Mouse (Mus musculus) stomach, postnatal 0 days (tissue): Measurements from ENCODE around the gene Dedd2. TPM values are rescaled to one million over a fixed set of nuclear protein-coding genes. Genes with fewer than 3 reads are reported as not detected.

Experiments
- ATAC-seq: fragments of 200-750 bp; cut with Nextera tagmentation; 2 replicates; pipeline ENCODE4 v1.8.0; 2017; ENCODE audit not compliant: low FRiP score, low TSS enrichment
- DNase-seq: peaks from one replicate; pipeline ENCODE4 v3.0.0-alpha.2; 2016; ENCODE audit warnings: low spot score
- H3K27ac ChIP-seq: fragments of 300-500 bp; sonication (generic); replicated peaks from 2 replicates; pipeline ENCODE4 v1.5.1; 2014; ENCODE audit warnings: mild to moderate bottlenecking, control low read depth
- H3K27me3 ChIP-seq: fragments of 300-500 bp; sonication (generic); 2 replicates; pipeline ENCODE4 v1.6.1; 2014; ENCODE audit warnings: low read length; ENCODE audit not compliant: control insufficient read depth, insufficient read depth
- H3K36me3 ChIP-seq: fragments of 300-500 bp; sonication (generic); 2 replicates; pipeline ENCODE4 v1.6.1; 2014; ENCODE audit warnings: low read length, mixed read lengths; ENCODE audit not compliant: control insufficient read depth, insufficient read depth
- H3K4me1 ChIP-seq: fragments of 300-500 bp; sonication (generic); replicated peaks from 2 replicates; pipeline ENCODE4 v1.6.1; 2014; ENCODE audit warnings: antibody characterized with exemption; ENCODE audit not compliant: control insufficient read depth, insufficient read depth
- H3K4me2 ChIP-seq: fragments of 300-500 bp; sonication (generic); replicated peaks from 2 replicates; pipeline ENCODE4 v1.6.1; 2014; ENCODE audit warnings: low read depth, mild to moderate bottlenecking, control low read depth, moderate library complexity
- H3K4me3 ChIP-seq: fragments of 300-500 bp; sonication (generic); 2 replicates; pipeline ENCODE4 v1.5.1; 2014; ENCODE audit warnings: low read depth, low read length, control low read depth
- H3K9ac ChIP-seq: fragments of 300-500 bp; sonication (generic); 2 replicates; pipeline ENCODE4 v1.6.1; 2014; ENCODE audit warnings: mild to moderate bottlenecking, low read length, control low read depth, mixed read lengths
- H3K9me3 ChIP-seq: fragments of 300-500 bp; sonication (generic); 2 replicates; pipeline ENCODE4 v1.6.1; 2016; ENCODE audit warnings: low read length; ENCODE audit not compliant: control insufficient read depth
- CTCF ChIP-seq: IDR thresholded peaks from 2 replicates; pipeline ENCODE4 v1.5.1; 2016; ENCODE audit warnings: antibody characterized with exemption, low read depth, mild to moderate bottlenecking, moderate library complexity
- EP300 ChIP-seq: optimal IDR thresholded peaks from 2 replicates; pipeline ENCODE3; 2016; ENCODE audit warnings: antibody characterized with exemption
- WGBS: fragments of 180-500 bp; shearing (Covaris S2); extraction: QIAGEN DNeasy Blood & Tissue Kit; methylation state at CpG from one replicate; pipeline ENCODE4 v1.1.7; 2014; 5-methylcytosine and 5-hydroxymethylcytosine counted together
- polyA plus RNA-seq: library from polyadenylated mRNA; unstranded; fragments of >200 nt; fragmentation: Nextera tagmentation; extraction: Ambion mirVana; gene quantifications from 2 replicates; pipeline ENCODE4 v1.2.1, GENCODE M21; 2015

Gene Dedd2
- polyA plus RNA-seq, 1 experiment from 2014 or later: 20.0 TPM

- WGBS: 80% methylated on average over 9 of the region's 9 CpGs
- TF ChIP-seq CTCF: no peak
- TF ChIP-seq EP300: no peak
Observed at GRCm38 (mm10) chr7:25196107-25196506, 24.3 kb downstream of the Dedd2 start.

GRCm38 (mm10) chr7:25195148-25195547 lies 25.3 kb downstream of the Dedd2 start:
- Histone ChIP-seq H3K4me2 (no peak overlapping the region), H3K9me3 (no peaks in the 10 kb centered on the region), H3K4me3 (no peak overlapping the region), H3K27ac (no peak overlapping the region), H3K36me3 (no peaks in the 10 kb centered on the region), H3K4me1 (0 out of 2 replicates have a peak, but pooled peaks cover 3% of the 10 kb centered on the region), H3K27me3 (no peaks in the 10 kb centered on the region), H3K9ac (no peak overlapping the region)
- WGBS: 67% methylated on average over 3 of the region's 3 CpGs
- TF ChIP-seq EP300 (no peak), CTCF (no peak)
- ATAC-seq: no peak
- no peak for DNase-seq

More at GRCm38 (mm10) chr7:25196107-25196506, 24.3 kb downstream of the Dedd2 start:
- Histone ChIP-seq H3K36me3 (no peaks in the 10 kb centered on the region), H3K4me3 (no peak overlapping the region), H3K4me2 (no peak overlapping the region), H3K27ac (no peak overlapping the region), H3K4me1 (0 out of 2 replicates have a peak, but pooled peaks cover 3% of the 10 kb centered on the region), H3K27me3 (no peaks in the 10 kb centered on the region), H3K9ac (no peak overlapping the region), H3K9me3 (no peaks in the 10 kb centered on the region)
- ATAC-seq (no peak), DNase-seq (no peak)

GRCm38 (mm10) chr7:25192110-25192509 lies 28.3 kb downstream of the Dedd2 start:
- H3K9ac ChIP-seq: no peak overlapping the region
- no peak overlapping the region for H3K4me3 ChIP-seq
- H3K4me1 ChIP-seq: no peaks in the 10 kb centered on the region
- no peaks in the 10 kb centered on the region for H3K36me3 ChIP-seq
- ATAC-seq (no peak), DNase-seq (no peak)
- no peak overlapping the region for H3K27ac ChIP-seq
- no peaks in the 10 kb centered on the region for H3K9me3 ChIP-seq
- WGBS: 72% methylated on average over 8 of the region's 8 CpGs
- H3K4me2 ChIP-seq: no peak overlapping the region
- TF ChIP-seq CTCF (no peak), EP300 (no peak)
- H3K27me3 ChIP-seq: no peaks in the 10 kb centered on the region

- no peak for ATAC-seq
- H3K36me3 ChIP-seq: no peaks in the 10 kb centered on the region
- TF ChIP-seq CTCF (no peak), EP300 (no peak)
- no peak overlapping the region for H3K4me2 ChIP-seq
- no peak for DNase-seq
- H3K4me3 ChIP-seq: no peak overlapping the region
- no peaks in the 10 kb centered on the region for H3K4me1 ChIP-seq
- no peaks in the 10 kb centered on the region for H3K27me3 ChIP-seq
- no peak overlapping the region for H3K9ac ChIP-seq
- no peaks in the 10 kb centered on the region for H3K9me3 ChIP-seq
- no peak overlapping the region for H3K27ac ChIP-seq
- WGBS: 82% methylated on average over 11 of the region's 11 CpGs
Observed at GRCm38 (mm10) chr7:25190806-25191205, 29.6 kb downstream of the Dedd2 start.

GRCm38 (mm10) chr7:25187662-25188650 lies 32.5 kb downstream of the Dedd2 start:
- 28% methylated on average over 21 of the region's 21 CpGs for WGBS

GRCm38 (mm10) chr7:25184091-25184490 lies 36.3 kb downstream of the Dedd2 start:
- TF ChIP-seq CTCF (no peak), EP300 (no peak)
- Histone ChIP-seq H3K4me3 (no peak overlapping the region), H3K27ac (no peak overlapping the region), H3K27me3 (peaks cover 14% of the 10 kb centered on the region; the same call in 1 of the 2 replicates), H3K9me3 (no peaks in the 10 kb centered on the region), H3K9ac (no peak overlapping the region), H3K4me2 (no peak overlapping the region), H3K36me3 (no peaks in the 10 kb centered on the region), H3K4me1 (no peaks in the 10 kb centered on the region; the same call in 1 of the 2 replicates)
- ATAC-seq (no peak), DNase-seq (no peak)
- WGBS: 76% methylated on average over 6 of the region's 6 CpGs

More at GRCm38 (mm10) chr7:25187662-25188650, 32.5 kb downstream of the Dedd2 start:
- TF ChIP-seq EP300 (no peak), CTCF (peak; percentile 98)
- Histone ChIP-seq H3K36me3 (no peaks in the 10 kb centered on the region), H3K9ac (no peak overlapping the region), H3K27ac (no peak overlapping the region), H3K9me3 (no peaks in the 10 kb centered on the region), H3K27me3 (no peaks in the 10 kb centered on the region; the same call in 1 of the 2 replicates), H3K4me3 (no peak overlapping the region), H3K4me2 (no peak overlapping the region), H3K4me1 (no peaks in the 10 kb centered on the region)
- DNase-seq: peak; percentile 86
- peak; percentile 85 for ATAC-seq
